Mouse (Mus musculus) megakaryocyte, embryonic 14.5 days (primary cell): ENCODE data around the gene Wdr20rt. TPM values are rescaled to one million over a fixed set of nuclear protein-coding genes. Genes with fewer than 3 reads are reported as not detected.

Experiments
- H3K27me3 ChIP-seq: replicated peaks from 2 replicates; pipeline ENCODE3; 2012; ENCODE audit warnings: inconsistent platforms
- H3K36me3 ChIP-seq: replicated peaks from 2 replicates; pipeline ENCODE3; 2012; ENCODE audit warnings: low read length, inconsistent platforms, mixed read lengths
- H3K4me1 ChIP-seq: 2 replicates; pipeline ENCODE4 v1.6.1; 2012; ENCODE audit warnings: inconsistent platforms
- H3K4me3 ChIP-seq: replicated peaks from 2 replicates; pipeline ENCODE3; 2012; ENCODE audit warnings: moderate library complexity, mild to moderate bottlenecking, inconsistent platforms
- H3K9me3 ChIP-seq: 2 replicates; pipeline ENCODE4 v1.6.1; 2012; ENCODE audit warnings: inconsistent platforms
- FLI1 ChIP-seq: IDR thresholded peaks from 2 replicates; pipeline ENCODE4 v1.6.1; 2012; ENCODE audit warnings: low read length, inconsistent platforms, mixed read lengths
- GATA1 ChIP-seq: IDR thresholded peaks from 3 replicates; pipeline ENCODE4 v1.6.1; 2012; ENCODE audit warnings: mixed read lengths, low read length, inconsistent platforms, borderline replicate concordance
- polyA plus RNA-seq: library from polyadenylated mRNA; stranded (reverse); fragments of >175 nt; gene quantifications from 2 replicates; pipeline ENCODE4 v1.2.3, GENCODE M21; 2012; ENCODE audit warnings: low replicate concordance; ENCODE audit not compliant: insufficient read depth

Gene Wdr20rt
- polyA plus RNA-seq, 1 experiment, result not detected

GRCm38 (mm10) chr12:65256887-65257286, 31.6 kb downstream of the Wdr20rt start:
- Histone ChIP-seq H3K4me3 (no peak overlapping the region), H3K27me3 (no peaks in the 10 kb centered on the region), H3K4me1 (peaks cover 22% of the 10 kb centered on the region), H3K36me3 (no peaks in the 10 kb centered on the region), H3K9me3 (peaks cover 4% of the 10 kb centered on the region; the same call in 1 of the 2 replicates)
- TF ChIP-seq FLI1 (no peak), GATA1 (no peak)

GRCm38 (mm10) chr12:65258212-65259138, 33.2 kb downstream of the Wdr20rt start:
- Histone ChIP-seq H3K9me3 (peaks cover 4% of the 10 kb centered on the region; the same call in 1 of the 2 replicates), H3K36me3 (no peaks in the 10 kb centered on the region), H3K4me3 (peak overlapping the region; percentile 79), H3K4me1 (peaks cover 22% of the 10 kb centered on the region), H3K27me3 (no peaks in the 10 kb centered on the region)
- no peak for TF ChIP-seq FLI1
- TF ChIP-seq GATA1, result no peak

- peaks cover 4% of the 10 kb centered on the region; the same call in 1 of the 2 replicates for H3K9me3 ChIP-seq
- peak overlapping the region; percentile 79 for H3K4me3 ChIP-seq
- TF ChIP-seq GATA1, result no peak
- TF ChIP-seq FLI1, result no peak
- H3K4me1 ChIP-seq, result peaks cover 22% of the 10 kb centered on the region
- H3K27me3 ChIP-seq, result no peaks in the 10 kb centered on the region
- H3K36me3 ChIP-seq, result no peaks in the 10 kb centered on the region
Observed at GRCm38 (mm10) chr12:65259139-65260111, 34.1 kb downstream of the Wdr20rt start.

GRCm38 (mm10) chr12:65268311-65268984, 43.1 kb downstream of the Wdr20rt start:
- TF ChIP-seq FLI1 (no peak), GATA1 (no peak)
- Histone ChIP-seq H3K36me3 (no peaks in the 10 kb centered on the region), H3K4me1 (peaks cover 5% of the 10 kb centered on the region), H3K27me3 (no peaks in the 10 kb centered on the region), H3K4me3 (no peak overlapping the region), H3K9me3 (peaks cover 5% of the 10 kb centered on the region)

GRCm38 (mm10) chr12:65269406-65269805, 44.1 kb downstream of the Wdr20rt start:
- no peak for TF ChIP-seq FLI1
- no peak for TF ChIP-seq GATA1
- Histone ChIP-seq H3K9me3 (peaks cover 5% of the 10 kb centered on the region), H3K27me3 (no peaks in the 10 kb centered on the region), H3K4me3 (no peak overlapping the region), H3K4me1 (peaks cover 5% of the 10 kb centered on the region), H3K36me3 (no peaks in the 10 kb centered on the region)

- no peaks in the 10 kb centered on the region for H3K4me1 ChIP-seq
Observed at GRCm38 (mm10) chr12:65273807-65274206, 48.5 kb downstream of the Wdr20rt start.

More at GRCm38 (mm10) chr12:65273807-65274206, 48.5 kb downstream of the Wdr20rt start:
- TF ChIP-seq GATA1 (no peak), FLI1 (no peak)
- H3K27me3 ChIP-seq, result no peaks in the 10 kb centered on the region
- H3K9me3 ChIP-seq, result peaks cover 5% of the 10 kb centered on the region
- no peaks in the 10 kb centered on the region for H3K36me3 ChIP-seq
- no peak overlapping the region for H3K4me3 ChIP-seq

Other genes starting within 250 kb of the Wdr20rt start
- 0.63 and 1.3 TPM in 2 replicates for gene Prpf39, start 189.2 kb upstream of the Wdr20rt start, polyA plus RNA-seq
- 40.1 TPM in 1 of 2 replicates, not detected in the other for gene Fkbp3, start 151.5 kb upstream of the Wdr20rt start, polyA plus RNA-seq
- gene Fancm, start 149.9 kb upstream of the Wdr20rt start, polyA plus RNA-seq, result 0.26 and 1.0 TPM in 2 replicates
- gene Mis18bp1, start 52.9 kb upstream of the Wdr20rt start, polyA plus RNA-seq, result 1.4 TPM in 1 of 2 replicates, not detected in the other